Mouse (Mus musculus) hindbrain, embryonic 13.5 days (tissue): ENCODE data around the gene Gm28372. TPM values are rescaled to one million over a fixed set of nuclear protein-coding genes. Genes with fewer than 3 reads are reported as not detected.

Experiments used
- ATAC-seq: fragments of 200-750 bp; cut with Nextera tagmentation; 2 replicates; pipeline ENCODE4 v1.8.0; 2017; ENCODE audit warnings: moderate TSS enrichment; ENCODE audit not compliant: low FRiP score
- H3K27ac ChIP-seq: fragments of 300-500 bp; sonication (generic); 2 replicates; pipeline ENCODE4 v1.5.1; 2015; ENCODE audit warnings: inconsistent platforms, mild to moderate bottlenecking, moderate library complexity
- H3K27me3 ChIP-seq: fragments of 300-500 bp; sonication (generic); 2 replicates; pipeline ENCODE4 v1.6.1; 2015; ENCODE audit warnings: mild to moderate bottlenecking, inconsistent platforms
- H3K36me3 ChIP-seq: fragments of 300-500 bp; sonication (generic); 2 replicates; pipeline ENCODE4 v1.6.1; 2015; ENCODE audit warnings: mild to moderate bottlenecking, inconsistent platforms
- H3K4me1 ChIP-seq: fragments of 300-500 bp; sonication (generic); replicated peaks from 2 replicates; pipeline ENCODE4 v1.6.1; 2015; ENCODE audit warnings: inconsistent platforms
- H3K4me2 ChIP-seq: fragments of 300-500 bp; sonication (generic); 2 replicates; pipeline ENCODE4 v1.6.1; 2015; ENCODE audit warnings: inconsistent platforms, mild to moderate bottlenecking, moderate library complexity
- H3K4me3 ChIP-seq: fragments of 300-500 bp; sonication (generic); 2 replicates; pipeline ENCODE4 v1.5.1; 2015; ENCODE audit warnings: mild to moderate bottlenecking, inconsistent platforms
- H3K9ac ChIP-seq: fragments of 300-500 bp; sonication (generic); 2 replicates; pipeline ENCODE4 v1.6.1; 2015; ENCODE audit warnings: mild to moderate bottlenecking, inconsistent platforms
- H3K9me3 ChIP-seq: fragments of 300-500 bp; sonication (generic); 2 replicates; pipeline ENCODE4 v1.6.1; 2016; ENCODE audit warnings: inconsistent platforms
- WGBS: fragments of 180-500 bp; shearing (Covaris S2); methylation state at CpG from one replicate; pipeline ENCODE4 v1.1.7; 2015; 5-methylcytosine and 5-hydroxymethylcytosine counted together
- polyA plus RNA-seq: library from polyadenylated mRNA; unstranded; fragments of >200 nt; fragmentation: Nextera tagmentation; extraction: Ambion mirVana; gene quantifications from 2 replicates; pipeline ENCODE4 v1.2.1, GENCODE M21; 2015

The Gm28372 gene
- polyA plus RNA-seq, 1 experiment from 2014 or later, result not detected

DNA sequence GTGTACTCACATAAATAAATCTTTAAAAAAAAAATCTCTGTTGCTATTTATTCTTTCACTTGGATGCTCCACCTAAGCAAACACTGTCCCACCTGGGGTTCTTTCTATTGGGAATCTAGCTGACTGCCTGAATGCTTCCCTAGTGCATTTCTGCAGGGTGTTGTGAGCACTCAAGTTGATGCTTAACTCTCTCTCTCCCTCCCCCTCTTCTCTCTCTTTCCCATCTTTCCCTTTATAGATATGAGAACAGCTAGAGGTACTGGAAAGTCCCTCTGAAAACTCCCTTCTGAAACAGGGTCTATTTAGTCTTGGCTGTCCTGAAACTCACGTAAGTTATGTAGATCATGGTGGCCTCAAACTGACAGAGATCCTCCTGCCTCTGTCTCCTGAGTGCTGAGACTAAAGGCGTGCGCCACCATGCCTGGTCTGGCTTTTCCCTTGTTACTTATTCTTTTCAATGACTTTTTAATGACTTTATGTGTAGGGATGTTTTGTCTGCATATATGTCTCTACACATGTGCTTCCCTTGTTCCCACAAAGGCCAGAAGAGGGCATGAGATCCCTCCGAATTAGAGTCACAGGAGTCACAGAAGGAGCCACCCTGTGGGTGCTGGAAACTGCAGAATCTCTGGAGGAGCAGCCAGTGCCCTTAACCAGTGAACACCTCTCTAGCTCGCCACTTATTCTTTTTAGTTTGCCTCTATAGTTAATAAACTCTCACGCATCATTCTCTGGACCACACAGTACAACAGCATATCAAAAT, 9.2 kb downstream of the Gm28372 start:
- H3K27ac ChIP-seq, result no peak overlapping the region
- no peaks in the 10 kb centered on the region for H3K27me3 ChIP-seq
- peaks cover 6% of the 10 kb centered on the region for H3K4me1 ChIP-seq
- H3K4me3 ChIP-seq, result no peak overlapping the region
- no peak overlapping the region for H3K4me2 ChIP-seq
- H3K9me3 ChIP-seq, result no peaks in the 10 kb centered on the region
- no peak overlapping the region for H3K9ac ChIP-seq
- H3K36me3 ChIP-seq, result peaks cover 8% of the 10 kb centered on the region
- ATAC-seq, result no peak
- WGBS, result 77% methylated on average over 6 of the region's 6 CpGs

DNA sequence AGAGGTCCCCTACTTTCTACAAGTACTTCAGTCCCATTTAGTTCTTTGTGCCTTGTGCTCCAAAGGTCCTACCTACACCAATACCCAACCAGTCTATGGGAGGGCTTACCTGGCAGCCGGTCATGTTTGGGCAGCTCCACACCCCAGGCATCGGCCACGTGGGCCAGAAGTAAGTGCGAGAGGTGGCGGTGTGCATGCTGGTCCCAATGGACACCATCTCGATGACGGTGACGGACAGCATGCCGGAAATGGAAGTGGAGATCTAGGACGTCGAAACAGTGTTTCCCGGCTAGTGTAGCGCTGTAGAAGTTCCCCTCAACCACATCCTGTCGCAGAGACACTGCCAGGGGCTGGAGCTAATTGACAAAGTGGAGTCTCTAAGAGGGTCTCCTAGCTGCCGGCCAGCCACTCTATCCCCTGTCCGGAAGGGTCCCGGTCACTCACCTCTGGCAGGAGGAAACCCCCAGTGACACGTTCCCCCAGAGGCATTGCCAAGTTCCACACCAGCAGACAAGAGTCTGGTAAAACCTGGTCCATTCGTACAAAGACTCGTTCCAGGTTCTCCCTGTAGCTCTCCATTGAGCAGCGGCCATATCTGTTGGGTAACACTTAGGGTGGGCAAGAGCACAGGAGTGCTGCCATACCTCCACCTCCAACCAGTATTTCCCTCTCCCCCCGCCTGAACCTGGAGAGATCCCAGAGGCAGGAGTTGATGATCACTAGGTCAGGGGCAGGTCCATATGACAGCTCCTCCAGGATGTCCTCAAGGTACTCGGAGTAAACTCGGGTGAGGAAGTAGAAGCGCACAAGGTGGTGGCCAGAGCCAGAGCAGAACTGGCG, 17.0 kb downstream of the Gm28372 start:
- Histone ChIP-seq H3K4me3 (no peak overlapping the region), H3K9ac (no peak overlapping the region), H3K4me1 (peaks cover 55% of the 10 kb centered on the region), H3K27ac (no peak overlapping the region), H3K4me2 (no peak overlapping the region), H3K36me3 (peaks cover 12% of the 10 kb centered on the region), H3K9me3 (no peaks in the 10 kb centered on the region), H3K27me3 (no peaks in the 10 kb centered on the region)
- WGBS, result 96% methylated on average over 26 of the region's 26 CpGs
- no peak for ATAC-seq

DNA sequence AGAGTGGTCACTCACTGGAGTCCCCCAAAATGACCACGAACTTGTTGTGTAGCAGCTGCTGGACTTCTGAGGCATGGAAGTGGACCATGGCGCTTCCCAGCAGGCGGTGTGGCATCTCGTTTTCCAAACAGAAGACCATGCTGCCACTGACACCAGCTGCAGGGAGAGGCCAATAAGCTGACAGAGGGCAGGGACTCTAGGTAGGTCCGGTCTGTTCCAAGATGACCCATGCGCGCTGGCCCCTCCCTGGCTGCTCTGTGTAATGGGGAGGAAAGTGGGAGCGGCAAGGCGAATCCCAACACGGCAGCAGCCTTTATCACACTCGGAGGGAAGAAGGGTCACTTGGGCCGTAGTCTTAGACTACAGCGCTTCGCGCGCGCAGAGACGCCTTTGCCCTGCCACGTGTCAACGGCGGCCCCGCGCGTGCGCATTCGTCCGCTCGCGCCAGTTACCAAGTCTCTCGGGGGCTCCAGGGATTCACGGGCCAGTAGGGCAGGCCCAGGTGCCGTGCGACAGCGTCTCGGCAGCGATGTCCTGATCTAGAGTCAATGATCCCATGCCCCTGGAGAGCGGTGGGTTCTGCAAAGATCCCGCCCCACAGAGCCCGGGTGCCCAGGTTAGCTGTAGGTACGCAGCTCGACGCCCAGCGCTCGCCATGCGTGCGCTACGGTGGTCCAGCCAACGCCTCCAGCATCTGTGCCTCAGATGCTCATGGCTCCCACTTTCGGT, 18.5 kb downstream of the Gm28372 start:
- peak; percentile 80 for ATAC-seq

DNA sequence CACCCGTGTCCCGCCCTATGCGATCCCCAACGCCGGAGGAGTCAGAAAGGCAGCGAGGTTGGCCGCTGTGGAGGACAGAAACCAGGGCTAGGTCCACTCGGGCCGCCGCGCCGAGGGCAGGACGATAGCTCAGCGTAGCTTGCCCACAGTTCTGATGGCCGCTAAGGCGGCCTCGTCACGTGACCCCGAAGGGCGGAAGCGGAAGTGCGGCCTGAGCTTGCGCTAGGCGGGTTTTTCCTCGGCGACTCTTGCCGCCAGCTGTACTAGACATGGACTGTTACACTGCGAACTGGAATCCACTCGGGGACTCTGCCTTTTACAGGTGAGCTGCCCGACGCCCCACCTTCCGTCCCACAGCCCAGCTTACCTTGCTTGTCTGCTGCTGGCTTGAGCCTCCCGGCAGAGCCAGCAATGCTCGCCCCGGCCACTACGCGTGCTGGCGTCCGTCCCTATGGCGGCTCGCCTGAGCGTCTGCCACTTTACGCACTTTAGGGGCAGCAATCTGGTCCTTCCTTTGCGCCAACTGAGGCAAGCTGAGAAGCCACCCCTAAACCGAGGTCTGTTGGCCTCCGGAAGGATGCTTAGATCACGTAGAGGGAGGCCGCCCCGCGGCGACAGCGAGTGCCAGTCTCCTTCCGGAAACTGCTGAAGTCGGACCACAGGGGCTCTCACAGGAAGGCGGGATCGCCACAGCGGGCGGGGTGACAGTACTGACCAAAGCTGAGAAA, 19.3 kb downstream of the Gm28372 start, which contains the start of the genes Vps16 and Pced1a:
Gene Vps16, plus strand, starts transcription at position 214 of the 728 bp plus-strand sequence.
Gene Pced1a, minus strand, starts transcription at position 576 of the 728 bp plus-strand sequence.
- under 1% methylated on average over 58 of the region's 58 CpGs for WGBS
- peaks cover 58% of the 10 kb centered on the region for H3K4me1 ChIP-seq
- H3K27ac ChIP-seq, result peak within 1 kb of the TSS; percentile 96
- H3K9me3 ChIP-seq, result no peaks in the 10 kb centered on the region
- H3K4me2 ChIP-seq, result peak within 1 kb of the TSS; percentile 83
- ATAC-seq, result peak; percentile 96
- peak within 1 kb of the TSS; percentile 91 for H3K9ac ChIP-seq
- no peaks in the 10 kb centered on the region for H3K27me3 ChIP-seq
- H3K36me3 ChIP-seq, result peaks cover 5% of the 10 kb centered on the region
- H3K4me3 ChIP-seq, result peak within 1 kb of the TSS; percentile 82

More for the DNA sequence above, 18.5 kb downstream of the Gm28372 start:
- Histone ChIP-seq H3K27me3 (no peaks in the 10 kb centered on the region), H3K9ac (peak overlapping the region; percentile 91), H3K9me3 (no peaks in the 10 kb centered on the region), H3K4me1 (peaks cover 58% of the 10 kb centered on the region), H3K4me3 (peak overlapping the region; percentile 82), H3K27ac (peak overlapping the region; percentile 96), H3K36me3 (peaks cover 12% of the 10 kb centered on the region), H3K4me2 (peak overlapping the region; percentile 83)
- WGBS, result 15% methylated on average over 49 of the region's 49 CpGs

DNA sequence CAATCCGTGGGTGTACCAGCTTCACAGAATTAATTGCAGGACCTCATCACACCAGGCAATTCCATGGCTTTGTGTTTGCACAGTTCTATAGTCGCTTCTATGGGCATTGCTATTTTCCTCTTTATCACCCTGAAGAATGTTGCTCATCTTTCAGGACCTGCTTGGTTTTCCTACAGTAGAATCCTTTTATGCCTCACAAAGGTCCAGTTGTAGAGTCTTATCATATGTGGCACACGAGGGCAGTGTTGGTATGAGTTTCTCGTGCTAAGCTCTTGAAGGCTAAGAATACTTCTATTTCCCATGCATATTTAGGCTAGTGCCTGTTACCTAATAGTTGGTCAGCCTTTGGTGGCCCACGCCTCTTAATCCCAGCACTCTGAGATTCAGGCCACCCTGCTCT, 20.1 kb downstream of the Gm28372 start:
- no peaks in the 10 kb centered on the region for H3K9me3 ChIP-seq
- H3K4me1 ChIP-seq, result peaks cover 50% of the 10 kb centered on the region
- peak overlapping the region; percentile 96 for H3K27ac ChIP-seq
- H3K27me3 ChIP-seq, result no peaks in the 10 kb centered on the region
- 54% methylated on average over 5 of the region's 5 CpGs for WGBS
- H3K4me2 ChIP-seq, result peak overlapping the region; percentile 83
- H3K9ac ChIP-seq, result peak overlapping the region; percentile 91
- H3K4me3 ChIP-seq, result peak overlapping the region; percentile 82
- H3K36me3 ChIP-seq, result no peaks in the 10 kb centered on the region
- no peak for ATAC-seq

DNA sequence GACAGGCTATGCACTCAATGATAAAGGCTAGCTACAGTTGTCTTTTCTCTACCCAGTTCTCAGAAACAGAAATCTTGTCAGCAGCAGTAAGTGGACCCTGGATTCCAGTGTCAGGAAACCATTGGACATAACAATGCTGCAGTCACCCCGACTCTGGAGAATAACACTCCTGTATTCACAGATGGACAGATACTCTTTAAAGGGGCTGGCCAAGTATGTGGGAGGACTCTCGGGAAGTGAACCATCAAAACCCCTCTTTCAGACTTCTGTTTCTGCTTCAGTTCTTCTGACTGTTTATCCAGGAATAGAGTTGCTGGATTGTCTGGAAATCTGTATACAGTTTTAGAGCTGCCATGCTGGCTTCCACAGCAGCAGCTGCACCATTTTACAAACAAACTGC, 24.8 kb downstream of the Gm28372 start:
- H3K4me2 ChIP-seq, result no peak overlapping the region

DNA sequence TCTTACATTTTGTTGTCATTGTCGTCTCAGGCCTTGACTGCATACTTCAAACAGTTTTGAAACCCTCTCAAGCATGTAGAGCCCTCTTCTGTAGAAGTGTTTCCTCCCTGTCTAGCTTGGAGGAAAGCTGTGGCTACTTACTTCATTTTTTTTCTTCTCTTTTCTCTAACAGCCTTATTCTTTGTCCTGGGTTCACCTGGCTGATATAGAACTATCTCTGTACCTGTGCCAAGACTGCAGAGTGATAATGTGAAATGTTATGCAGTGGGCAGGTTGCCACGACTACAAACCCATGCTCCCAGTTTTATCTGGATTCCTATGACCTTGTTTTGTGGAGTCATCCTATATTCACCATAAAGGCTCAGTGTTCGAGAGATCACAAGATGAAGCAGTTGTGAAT, 25.4 kb downstream of the Gm28372 start:
- Histone ChIP-seq H3K4me1 (peaks cover 8% of the 10 kb centered on the region), H3K27ac (no peak overlapping the region), H3K4me3 (no peak overlapping the region), H3K9me3 (no peaks in the 10 kb centered on the region), H3K36me3 (peaks cover 7% of the 10 kb centered on the region), H3K9ac (no peak overlapping the region), H3K4me2 (no peak overlapping the region), H3K27me3 (no peaks in the 10 kb centered on the region)
- 85% methylated on average over 3 of the region's 3 CpGs for WGBS
- ATAC-seq, result no peak

More for the DNA sequence above, 24.8 kb downstream of the Gm28372 start:
- H3K27me3 ChIP-seq, result no peaks in the 10 kb centered on the region
- no peaks in the 10 kb centered on the region for H3K9me3 ChIP-seq
- H3K9ac ChIP-seq, result peak overlapping the region; percentile 3; the same call in 1 of the 2 replicates
- peaks cover 15% of the 10 kb centered on the region for H3K4me1 ChIP-seq
- H3K27ac ChIP-seq, result no peak overlapping the region
- ATAC-seq, result no peak
- peaks cover 7% of the 10 kb centered on the region for H3K36me3 ChIP-seq
- WGBS, result 62% methylated on average over 2 of the region's 2 CpGs
- no peak overlapping the region for H3K4me3 ChIP-seq

DNA sequence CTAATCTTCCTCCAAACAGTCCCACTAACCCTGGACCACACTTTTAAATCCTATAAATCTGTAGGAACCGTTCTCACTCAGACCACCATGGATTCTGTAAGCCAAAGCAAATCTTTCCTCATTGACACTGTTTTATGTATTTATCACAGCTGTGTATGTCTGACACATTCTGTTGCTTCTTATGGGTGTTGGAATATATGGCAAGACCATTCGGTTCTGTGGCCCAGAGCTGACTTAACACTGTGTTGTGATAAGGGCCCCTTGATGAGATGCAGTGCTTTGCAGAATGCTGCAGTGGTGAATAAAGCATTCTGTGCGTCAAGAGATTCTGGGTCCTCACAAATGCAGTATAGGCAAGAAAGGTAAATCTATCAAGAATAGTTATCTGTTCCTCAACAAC, 27.1 kb downstream of the Gm28372 start:
- Histone ChIP-seq H3K4me1 (0 out of 2 replicates have a peak, but pooled peaks cover 3% of the 10 kb centered on the region), H3K36me3 (peaks cover 7% of the 10 kb centered on the region), H3K9me3 (no peaks in the 10 kb centered on the region), H3K9ac (no peak overlapping the region), H3K4me3 (no peak overlapping the region), H3K27ac (no peak overlapping the region), H3K27me3 (no peaks in the 10 kb centered on the region), H3K4me2 (no peak overlapping the region)
- ATAC-seq, result no peak
- 92% methylated on average over 3 of the region's 3 CpGs for WGBS

DNA sequence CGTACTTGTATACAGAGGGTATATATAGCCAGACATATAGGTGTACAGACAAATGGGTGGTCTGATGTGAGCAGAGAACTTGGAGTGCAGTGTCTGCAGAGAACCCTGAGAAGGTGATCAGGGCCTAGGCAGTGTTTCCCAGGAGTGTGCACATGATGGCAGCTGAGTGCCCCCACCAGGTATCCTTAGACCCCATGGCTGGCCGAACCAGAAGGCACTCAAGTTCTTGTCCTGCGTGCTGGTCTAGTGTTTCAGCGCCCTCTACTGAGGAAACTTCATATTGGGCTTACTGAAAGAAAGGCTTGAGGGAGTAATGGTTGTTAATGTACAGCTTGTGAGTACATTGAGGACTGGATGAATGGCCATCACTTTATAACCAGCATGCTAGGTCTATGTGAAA, 28.1 kb downstream of the Gm28372 start:
- H3K9ac ChIP-seq, result no peak overlapping the region
- no peak overlapping the region for H3K4me3 ChIP-seq
- no peaks in the 10 kb centered on the region for H3K27me3 ChIP-seq
- H3K9me3 ChIP-seq, result no peaks in the 10 kb centered on the region
- H3K4me2 ChIP-seq, result no peak overlapping the region
- H3K36me3 ChIP-seq, result peaks cover 16% of the 10 kb centered on the region
- H3K27ac ChIP-seq, result no peak overlapping the region
- H3K4me1 ChIP-seq, result no peaks in the 10 kb centered on the region
- ATAC-seq, result 0 out of 2 replicates have a peak, but pooled peaks have one; percentile 54
- 24% methylated on average over 4 of the region's 4 CpGs for WGBS

DNA sequence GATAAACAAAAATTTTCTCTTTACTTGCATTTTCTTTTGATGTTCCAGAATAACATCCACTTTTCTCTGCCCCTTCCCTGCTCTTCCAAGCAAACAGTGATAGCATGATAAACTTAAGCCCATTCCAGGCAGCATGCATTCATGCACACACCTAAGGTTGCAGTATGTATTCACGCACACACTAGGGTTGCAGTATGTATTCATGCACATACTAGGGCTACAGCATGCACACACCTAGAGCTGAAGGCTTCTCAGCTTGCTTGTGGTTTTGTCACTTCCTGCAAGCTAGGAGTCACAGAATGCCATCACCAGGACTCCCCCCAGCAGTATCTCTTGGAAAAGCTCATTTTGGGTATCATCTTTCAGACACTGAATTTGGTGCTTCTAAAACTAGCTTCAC, 31.7 kb downstream of the Gm28372 start:
- no peaks in the 10 kb centered on the region for H3K9me3 ChIP-seq
- H3K4me1 ChIP-seq, result no peaks in the 10 kb centered on the region
- no peaks in the 10 kb centered on the region for H3K27me3 ChIP-seq
- peaks cover 50% of the 10 kb centered on the region for H3K36me3 ChIP-seq
- ATAC-seq, result no peak
- no peak overlapping the region for H3K4me2 ChIP-seq
- WGBS, result 94% methylated on average over 1 of the region's 1 CpGs
- no peak overlapping the region for H3K4me3 ChIP-seq
- no peak overlapping the region for H3K9ac ChIP-seq
- no peak overlapping the region for H3K27ac ChIP-seq

DNA sequence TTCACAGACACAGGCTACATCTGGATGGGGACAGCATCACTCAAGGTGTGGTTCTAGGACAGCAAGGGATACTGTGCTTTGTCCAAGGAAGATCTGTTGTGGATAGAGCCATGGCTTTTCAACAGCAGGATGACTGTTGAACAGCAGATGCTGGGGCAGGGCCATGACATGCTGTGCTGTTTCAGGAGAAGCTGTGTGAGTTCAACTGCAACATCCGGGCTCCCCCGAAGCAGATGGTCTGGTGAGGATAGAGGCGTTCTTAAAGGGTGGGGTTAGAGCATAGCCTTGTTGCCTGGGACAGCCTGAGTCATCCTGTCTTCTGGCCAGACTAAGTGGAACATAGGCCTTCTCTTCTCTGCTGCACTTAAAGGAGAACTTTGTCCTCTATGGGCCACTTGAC, 33.8 kb downstream of the Gm28372 start:
- H3K9me3 ChIP-seq, result no peaks in the 10 kb centered on the region
- peaks cover 66% of the 10 kb centered on the region for H3K36me3 ChIP-seq
- H3K27ac ChIP-seq, result no peak overlapping the region
- no peak overlapping the region for H3K4me2 ChIP-seq
- H3K4me3 ChIP-seq, result no peak overlapping the region
- no peaks in the 10 kb centered on the region for H3K27me3 ChIP-seq
- ATAC-seq, result no peak
- H3K9ac ChIP-seq, result no peak overlapping the region
- H3K4me1 ChIP-seq, result no peaks in the 10 kb centered on the region
- 95% methylated on average over 3 of the region's 3 CpGs for WGBS
